Mouse (Mus musculus) MEL (cell line): ENCODE results near the gene Pla2g3.

ENCODE experiments used
- CTCF ChIP-seq, 3 experiments: IDR thresholded peaks in 2 of 3; conservative IDR thresholded peaks in 1 of 3; 2 replicates each; pipeline ENCODE4 v1.5.1; 2011 to 2012; ENCODE audit warnings: low read length in 3 of 3, low read depth in 2 of 3, mild to moderate bottlenecking in 2 of 3, improper control_type of control experiment in 1 of 3, inconsistent platforms in 1 of 3, mixed read lengths in 1 of 3, moderate library complexity in 1 of 3; ENCODE audit not compliant: control insufficient read depth in 1 of 3, insufficient read depth in 1 of 3, poor library complexity in 1 of 3, severe bottlenecking in 1 of 3
- EP300 ChIP-seq, 2 experiments: IDR thresholded peaks; 2 replicates each; pipeline ENCODE4 v1.6.1; 2011; ENCODE audit warnings: improper control_type of control experiment in 2 of 2, low read length in 2 of 2, low read depth in 1 of 2, mild to moderate bottlenecking in 1 of 2
- HCFC1 ChIP-seq: IDR thresholded peaks from 2 replicates; pipeline ENCODE4 v1.6.1; 2012; ENCODE audit warnings: low read depth, mild to moderate bottlenecking, inconsistent platforms, low read length, improper control_type of control experiment, moderate library complexity
- MEF2A ChIP-seq: IDR thresholded peaks from 2 replicates; pipeline ENCODE4 v1.6.1; 2014; ENCODE audit warnings: low read depth, mild to moderate bottlenecking, inconsistent platforms, low read length, improper control_type of control experiment; ENCODE audit not compliant: poor library complexity, insufficient replicate concordance, severe bottlenecking; ENCODE audit errors: extremely low read depth
- POLR2A ChIP-seq, 2 experiments: IDR thresholded peaks; 2 replicates each; pipeline ENCODE4 v1.6.1; 2011 to 2012; ENCODE audit warnings: low read length in 2 of 2, mild to moderate bottlenecking in 2 of 2, control low read depth in 1 of 2, improper control_type of control experiment in 1 of 2, low read depth in 1 of 2, moderate library complexity in 1 of 2; ENCODE audit not compliant: control insufficient read depth in 1 of 2, insufficient read depth in 1 of 2, poor library complexity in 1 of 2
- RAD21 ChIP-seq: IDR thresholded peaks from 2 replicates; pipeline ENCODE4 v1.6.1; 2011; ENCODE audit warnings: mild to moderate bottlenecking, low read depth, low read length, improper control_type of control experiment
- SMC3 ChIP-seq: IDR thresholded peaks from 2 replicates; pipeline ENCODE4 v1.6.1; 2011; ENCODE audit warnings: low read depth, low read length, improper control_type of control experiment
- TBP ChIP-seq: IDR thresholded peaks from 2 replicates; pipeline ENCODE4 v1.8.0; 2011; ENCODE audit warnings: low read depth, low read length, improper control_type of control experiment
- USF1 ChIP-seq: IDR thresholded peaks from 2 replicates; pipeline ENCODE4 v1.6.1; 2014; ENCODE audit warnings: low read depth, mild to moderate bottlenecking, inconsistent platforms, low read length, improper control_type of control experiment, moderate library complexity
- ZC3H11A ChIP-seq: IDR thresholded peaks from 2 replicates; pipeline ENCODE4 v1.6.1; 2012; ENCODE audit warnings: low read depth, mild to moderate bottlenecking, inconsistent platforms, low read length, improper control_type of control experiment
- ZNF384 ChIP-seq: IDR thresholded peaks from 2 replicates; pipeline ENCODE4 v1.6.1; 2012; ENCODE audit warnings: low read depth, mild to moderate bottlenecking, inconsistent platforms, low read length, improper control_type of control experiment

DNA sequence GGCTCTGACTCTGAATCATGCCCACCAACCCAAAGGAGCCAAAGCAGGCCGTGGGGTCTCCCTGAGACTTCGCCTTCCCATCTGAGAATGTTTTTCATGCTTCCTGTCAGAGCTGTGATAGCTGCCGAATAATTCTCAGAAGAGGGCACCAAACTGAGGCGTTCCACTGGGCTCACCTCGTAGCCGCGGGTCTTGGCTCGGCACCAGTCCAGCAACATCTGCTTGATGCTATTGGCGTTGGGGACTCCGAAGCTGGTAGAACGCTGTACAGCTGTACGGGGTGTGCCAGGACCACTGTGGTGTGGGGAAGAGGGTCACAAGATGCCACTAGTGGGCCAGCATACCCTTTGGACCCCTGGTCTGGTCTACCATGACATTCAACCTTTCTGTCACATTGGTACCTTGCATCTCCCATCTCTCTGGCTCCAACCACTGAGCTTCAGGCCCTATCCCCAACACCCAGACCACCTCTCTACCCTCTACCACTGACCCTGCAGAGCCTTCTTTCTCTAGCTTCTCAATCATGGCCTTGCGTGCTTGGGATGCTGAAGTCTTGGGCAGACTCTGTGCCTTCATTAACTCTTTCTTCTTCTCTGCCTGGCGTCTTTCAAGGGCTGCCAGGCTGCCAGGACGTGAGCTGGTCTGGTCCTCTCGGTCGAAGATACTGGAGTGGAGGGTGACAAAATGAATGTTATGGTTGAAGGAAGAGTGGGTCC lies 34.4 kb downstream of the Pla2g3 start:
- no peak for TF ChIP-seq CTCF (IDR thresholded peaks at IDR 0.05 in 2 of 3, conservative IDR thresholded peaks at IDR 0.05 in 1 of 3; ENCODE audit: control insufficient read depth in 1 of 3, insufficient read depth in 1 of 3, low read depth in 2 of 3, low read length in 3 of 3, poor library complexity in 1 of 3, severe bottlenecking in 1 of 3)
- no peak for TF ChIP-seq ZC3H11A
- no peak for TF ChIP-seq TBP
- no peak for TF ChIP-seq HCFC1
- no peak for TF ChIP-seq USF1
- peak in 1 of 2 experiments; percentile 52; a peak in 2 of 4 replicates for TF ChIP-seq POLR2A (IDR thresholded peaks at IDR 0.05; ENCODE audit: control insufficient read depth in 1 of 2, insufficient read depth in 1 of 2, low read depth in 1 of 2, low read length in 2 of 2, poor library complexity in 1 of 2)
- TF ChIP-seq EP300 (IDR thresholded peaks at IDR 0.05; ENCODE audit: low read depth in 1 of 2, low read length in 2 of 2) = no peak
- TF ChIP-seq ZNF384 = no peak
- TF ChIP-seq SMC3 = 0 out of 2 replicates have a peak, but pooled peaks have one; percentile 6
- TF ChIP-seq RAD21 = no peak
- TF ChIP-seq MEF2A = no peak
